Mouse (Mus musculus): ENCODE measurements around the gene Barx2. TPM values are rescaled to one million over a fixed set of nuclear protein-coding genes. Genes with fewer than 3 reads are reported as not detected.
A peak's percentile ranks its signal among the peaks of the same experiment; 100 is the strongest.

The Barx2 gene
- polyA plus RNA-seq, 1 experiment from 2014 or later: 0.26 TPM

- no peaks in the 10 kb centered on the region for H3K9me3 ChIP-seq (replicated peaks; ENCODE audit: control insufficient read depth, low read length, poor library complexity, severe bottlenecking)
- H3K4me2 ChIP-seq (ENCODE audit: low read length): no peak overlapping the region
- H3K27ac ChIP-seq (ENCODE audit: low read length): no peak overlapping the region
- 64% methylated on average over 5 of the region's 5 CpGs for WGBS
- H3K4me3 ChIP-seq (ENCODE audit: low read depth, low read length): no peak overlapping the region
- H3K27me3 ChIP-seq (ENCODE audit: control insufficient read depth, insufficient read depth, low read depth, low read length): no peaks in the 10 kb centered on the region
- H3K36me3 ChIP-seq (ENCODE audit: control insufficient read depth, insufficient read depth, low read length): no peaks in the 10 kb centered on the region
- H3K9ac ChIP-seq (ENCODE audit: low read depth, low read length): no peak overlapping the region
- ATAC-seq: no peak
- H3K4me1 ChIP-seq (ENCODE audit: control insufficient read depth, insufficient read depth, low read length): no peaks in the 10 kb centered on the region
Measured at GRCm38 (mm10) chr9:31931691-31932090, 18.4 kb upstream of the Barx2 start.

GRCm38 (mm10) chr9:31931255-31931654 is 18.0 kb upstream of the Barx2 start:
- H3K9ac ChIP-seq (ENCODE audit: low read depth, low read length): no peak overlapping the region
- no peak overlapping the region for H3K4me2 ChIP-seq (ENCODE audit: low read length)
- H3K27me3 ChIP-seq (ENCODE audit: control insufficient read depth, insufficient read depth, low read depth, low read length): no peaks in the 10 kb centered on the region
- no peak overlapping the region for H3K4me3 ChIP-seq (ENCODE audit: low read depth, low read length)
- no peaks in the 10 kb centered on the region for H3K9me3 ChIP-seq (replicated peaks; ENCODE audit: control insufficient read depth, low read length, poor library complexity, severe bottlenecking)
- ATAC-seq: no peak
- H3K27ac ChIP-seq (ENCODE audit: low read length): no peak overlapping the region
- 83% methylated on average over 3 of the region's 3 CpGs for WGBS
- H3K36me3 ChIP-seq (ENCODE audit: control insufficient read depth, insufficient read depth, low read length): no peaks in the 10 kb centered on the region
- no peaks in the 10 kb centered on the region for H3K4me1 ChIP-seq (ENCODE audit: control insufficient read depth, insufficient read depth, low read length)

- no peak overlapping the region for H3K4me2 ChIP-seq (ENCODE audit: low read length)
- no peak overlapping the region for H3K9ac ChIP-seq (ENCODE audit: low read depth, low read length)
- 57% methylated on average over 3 of the region's 3 CpGs for WGBS
- no peak overlapping the region for H3K4me3 ChIP-seq (ENCODE audit: low read depth, low read length)
- H3K36me3 ChIP-seq (ENCODE audit: control insufficient read depth, insufficient read depth, low read length): no peaks in the 10 kb centered on the region
- H3K4me1 ChIP-seq (ENCODE audit: control insufficient read depth, insufficient read depth, low read length): peaks cover 3% of the 10 kb centered on the region; the same call in 1 of the 2 replicates
- H3K27ac ChIP-seq (ENCODE audit: low read length): no peak overlapping the region
- no peaks in the 10 kb centered on the region for H3K27me3 ChIP-seq (ENCODE audit: control insufficient read depth, insufficient read depth, low read depth, low read length)
- no peaks in the 10 kb centered on the region for H3K9me3 ChIP-seq (replicated peaks; ENCODE audit: control insufficient read depth, low read length, poor library complexity, severe bottlenecking)
- no peak for ATAC-seq
Measured at GRCm38 (mm10) chr9:31926766-31927165, 13.5 kb upstream of the Barx2 start.

- peaks cover 3% of the 10 kb centered on the region; the same call in 1 of the 2 replicates for H3K4me1 ChIP-seq (ENCODE audit: control insufficient read depth, insufficient read depth, low read length)
- H3K9me3 ChIP-seq (replicated peaks; ENCODE audit: control insufficient read depth, low read length, poor library complexity, severe bottlenecking): no peaks in the 10 kb centered on the region
- H3K27me3 ChIP-seq (ENCODE audit: control insufficient read depth, insufficient read depth, low read depth, low read length): no peaks in the 10 kb centered on the region
- peak overlapping the region; percentile 45 for H3K4me2 ChIP-seq (ENCODE audit: low read length)
- no peaks in the 10 kb centered on the region for H3K36me3 ChIP-seq (ENCODE audit: control insufficient read depth, insufficient read depth, low read length)
- peak overlapping the region; percentile 14; the same call in 1 of the 2 replicates for H3K9ac ChIP-seq (ENCODE audit: low read depth, low read length)
- ATAC-seq: peak; percentile 72
- H3K27ac ChIP-seq (ENCODE audit: low read length): no peak overlapping the region
- H3K4me3 ChIP-seq (ENCODE audit: low read depth, low read length): no peak overlapping the region
- WGBS: 22% methylated on average over 22 of the region's 22 CpGs
Measured at GRCm38 (mm10) chr9:31925830-31926624, 12.8 kb upstream of the Barx2 start.

GRCm38 (mm10) chr9:31923529-31923928 is 10.3 kb upstream of the Barx2 start:
- WGBS: 89% methylated on average over 7 of the region's 7 CpGs
- peaks cover 3% of the 10 kb centered on the region; the same call in 1 of the 2 replicates for H3K4me1 ChIP-seq (ENCODE audit: control insufficient read depth, insufficient read depth, low read length)

GRCm38 (mm10) chr9:31919802-31920201 is 6.5 kb upstream of the Barx2 start:
- ATAC-seq: no peak
- peaks cover 37% of the 10 kb centered on the region for H3K27me3 ChIP-seq (ENCODE audit: control insufficient read depth, insufficient read depth, low read depth, low read length)
- no peaks in the 10 kb centered on the region for H3K9me3 ChIP-seq (replicated peaks; ENCODE audit: control insufficient read depth, low read length, poor library complexity, severe bottlenecking)
- H3K9ac ChIP-seq (ENCODE audit: low read depth, low read length): no peak overlapping the region
- peaks cover 3% of the 10 kb centered on the region for H3K4me1 ChIP-seq (ENCODE audit: control insufficient read depth, insufficient read depth, low read length)
- 59% methylated on average over 1 of the region's 1 CpGs for WGBS
- no peak overlapping the region for H3K27ac ChIP-seq (ENCODE audit: low read length)
- no peaks in the 10 kb centered on the region for H3K36me3 ChIP-seq (ENCODE audit: control insufficient read depth, insufficient read depth, low read length)
- H3K4me3 ChIP-seq (ENCODE audit: low read depth, low read length): no peak overlapping the region
- no peak overlapping the region for H3K4me2 ChIP-seq (ENCODE audit: low read length)

More at GRCm38 (mm10) chr9:31923529-31923928, 10.3 kb upstream of the Barx2 start:
- ATAC-seq: no peak
- H3K9ac ChIP-seq (ENCODE audit: low read depth, low read length): no peak overlapping the region
- no peak overlapping the region for H3K4me2 ChIP-seq (ENCODE audit: low read length)
- no peaks in the 10 kb centered on the region for H3K9me3 ChIP-seq (replicated peaks; ENCODE audit: control insufficient read depth, low read length, poor library complexity, severe bottlenecking)
- H3K27ac ChIP-seq (ENCODE audit: low read length): no peak overlapping the region
- H3K27me3 ChIP-seq (ENCODE audit: control insufficient read depth, insufficient read depth, low read depth, low read length): peaks cover 10% of the 10 kb centered on the region
- H3K4me3 ChIP-seq (ENCODE audit: low read depth, low read length): no peak overlapping the region
- H3K36me3 ChIP-seq (ENCODE audit: control insufficient read depth, insufficient read depth, low read length): no peaks in the 10 kb centered on the region

GRCm38 (mm10) chr9:31916421-31916820 is 3.2 kb upstream of the Barx2 start:
- no peak for ATAC-seq
- H3K27me3 ChIP-seq (ENCODE audit: control insufficient read depth, insufficient read depth, low read depth, low read length): peaks cover 66% of the 10 kb centered on the region
- 5% methylated on average over 9 of the region's 9 CpGs for WGBS
- H3K4me3 ChIP-seq (ENCODE audit: low read depth, low read length): no peak overlapping the region
- H3K36me3 ChIP-seq (ENCODE audit: control insufficient read depth, insufficient read depth, low read length): no peaks in the 10 kb centered on the region
- no peak overlapping the region for H3K27ac ChIP-seq (ENCODE audit: low read length)
- no peaks in the 10 kb centered on the region for H3K9me3 ChIP-seq (replicated peaks; ENCODE audit: control insufficient read depth, low read length, poor library complexity, severe bottlenecking)
- no peak overlapping the region for H3K9ac ChIP-seq (ENCODE audit: low read depth, low read length)
- no peak overlapping the region for H3K4me2 ChIP-seq (ENCODE audit: low read length)
- peaks cover 20% of the 10 kb centered on the region for H3K4me1 ChIP-seq (ENCODE audit: control insufficient read depth, insufficient read depth, low read length)

- ATAC-seq: peak; percentile 49; the same call in 1 of the 2 replicates
- Histone ChIP-seq H3K4me3 (ENCODE audit: low read depth, low read length) (peak overlapping the region; percentile 51), H3K9ac (ENCODE audit: low read depth, low read length) (0 out of 2 replicates have a peak overlapping the region, but pooled peaks have one; percentile 10), H3K27ac (ENCODE audit: low read length) (no peak overlapping the region), H3K4me1 (ENCODE audit: control insufficient read depth, insufficient read depth, low read length) (peaks cover 20% of the 10 kb centered on the region), H3K27me3 (ENCODE audit: control insufficient read depth, insufficient read depth, low read depth, low read length) (peaks cover 76% of the 10 kb centered on the region), H3K36me3 (ENCODE audit: control insufficient read depth, insufficient read depth, low read length) (no peaks in the 10 kb centered on the region), H3K4me2 (ENCODE audit: low read length) (peak overlapping the region; percentile 85), H3K9me3 (replicated peaks; ENCODE audit: control insufficient read depth, low read length, poor library complexity, severe bottlenecking) (no peaks in the 10 kb centered on the region)
- under 1% methylated on average over 34 of the region's 34 CpGs for WGBS
Measured at GRCm38 (mm10) chr9:31914871-31915270, 1.6 kb upstream of the Barx2 start.
